Mouse (Mus musculus): ENCODE data around the gene Hdgfl3. TPM values are rescaled to one million over a fixed set of nuclear protein-coding genes. Genes with fewer than 3 reads are reported as not detected.

The Hdgfl3 gene
- total and polyA plus RNA-seq, 3 experiments = 0.04 TPM; not detected in 2

DNA sequence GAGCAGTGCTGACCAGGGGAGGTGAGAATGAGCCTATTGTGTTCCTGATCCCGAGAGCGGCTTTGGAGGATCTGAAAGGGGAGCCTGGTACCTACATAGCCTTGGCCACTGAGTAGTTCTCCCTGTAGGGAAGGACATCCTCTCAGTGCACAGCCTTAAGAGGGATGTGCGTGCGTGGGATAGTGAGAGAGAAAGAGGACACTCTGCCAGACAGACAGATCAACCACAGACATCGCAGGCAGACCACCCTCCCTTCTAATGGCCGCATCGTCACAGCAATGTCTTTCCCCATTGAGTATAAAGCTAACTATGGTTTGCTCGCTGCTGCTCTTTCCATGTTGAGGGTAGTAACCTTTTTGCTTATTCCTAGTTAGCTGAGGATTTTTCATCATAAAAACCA is 90.4 kb downstream of the Hdgfl3 start:
- in situ Hi-C loops (cut with MboI; ENCODE audit: low pct_ligation_motif_present, low pct_unique_long_range_greater_than_20kb, low sequenced_read_pairs) (no loop called here), dilution Hi-C loops (cut with MboI; ENCODE audit: extremely low pct_ligation_motif_present, extremely low pct_unique_long_range_greater_than_20kb, low sequenced_read_pairs) (no loop called here)
- Histone ChIP-seq H3K4me2 (ENCODE audit: insufficient read depth, low read depth, poor library complexity, severe bottlenecking) (no peak overlapping the region), H3K27ac (ENCODE audit: insufficient read depth, low read depth) (no peak overlapping the region), H3K36me3 (replicated peaks in 1 of 2; ENCODE audit: control insufficient read depth in 1 of 2, insufficient read depth in 1 of 2, low read length in 1 of 2) (no peaks in the 10 kb centered on the region), H3K79me2 (replicated peaks; ENCODE audit: control insufficient read depth, extremely low read depth, insufficient read depth, poor library complexity, severe bottlenecking) (no peaks in the 10 kb centered on the region), H3K9me3 (replicated peaks; ENCODE audit: low read length) (no peaks in the 10 kb centered on the region), H3K9ac (ENCODE audit: insufficient read depth, low read depth) (no peak overlapping the region), H3K4me3 (replicated peaks in 1 of 3; ENCODE audit: low read depth in 2 of 3, low read length in 2 of 3, poor library complexity in 1 of 3) (no peak overlapping the region), H3K4me1 (ENCODE audit: control insufficient read depth in 1 of 2, insufficient read depth in 2 of 2) (peaks cover 4 to 10% of the 10 kb centered on the region in 2 experiments), H3K27me3 (replicated peaks) (no peaks in the 10 kb centered on the region)
- no peak for DNase-seq (ENCODE audit: extremely low read depth)
- no peak for TF ChIP-seq ZKSCAN1 (IDR thresholded peaks at IDR 0.05; ENCODE audit: borderline replicate concordance, low read depth, low read length)
- TF ChIP-seq MEF2A (IDR thresholded peaks at IDR 0.05; ENCODE audit: borderline replicate concordance, low read depth, low read length) = no peak
- no peak for TF ChIP-seq CTCF (conservative IDR thresholded peaks at IDR 0.05 in 1 of 2, IDR thresholded peaks at IDR 0.05 in 1 of 2; ENCODE audit: low read depth in 2 of 2, low read length in 2 of 2)
- no peak for TF ChIP-seq KAT2A (IDR thresholded peaks at IDR 0.05; ENCODE audit: insufficient replicate concordance, low read length)
- TF ChIP-seq SIN3A (IDR thresholded peaks at IDR 0.05; ENCODE audit: low read length) = no peak
- no peak for TF ChIP-seq MAFK (IDR thresholded peaks at IDR 0.05; ENCODE audit: insufficient replicate concordance, low read length)
- TF ChIP-seq HCFC1 (IDR thresholded peaks at IDR 0.05; ENCODE audit: low read depth, low read length) = no peak
- TF ChIP-seq POLR2AphosphoS2 (IDR thresholded peaks at IDR 0.05; ENCODE audit: low read depth, low read length) = no peak
- TF ChIP-seq CHD1 (IDR thresholded peaks at IDR 0.05; ENCODE audit: low read depth, low read length) = no peak
- no peak for TF ChIP-seq TCF12 (IDR thresholded peaks at IDR 0.05; ENCODE audit: low read depth, low read length)
- no peak for TF ChIP-seq JUND (conservative IDR thresholded peaks at IDR 0.05; ENCODE audit: low read depth, low read length)
- TF ChIP-seq MYC (IDR thresholded peaks at IDR 0.05; ENCODE audit: low read depth, low read length) = no peak

GRCm38 (mm10) chr7:81842998-81843397 is 91.3 kb downstream of the Hdgfl3 start:
- Histone ChIP-seq H3K27ac (ENCODE audit: insufficient read depth, low read depth) (no peak overlapping the region), H3K79me2 (replicated peaks; ENCODE audit: control insufficient read depth, extremely low read depth, insufficient read depth, poor library complexity, severe bottlenecking) (no peaks in the 10 kb centered on the region), H3K9ac (ENCODE audit: insufficient read depth, low read depth) (no peak overlapping the region), H3K4me1 (ENCODE audit: control insufficient read depth in 1 of 2, insufficient read depth in 2 of 2) (peaks cover 0 to 3% of the 10 kb centered on the region in 2 experiments; a peak in 1 of 4 replicates), H3K36me3 (replicated peaks in 1 of 2; ENCODE audit: control insufficient read depth in 1 of 2, insufficient read depth in 1 of 2, low read length in 1 of 2) (no peaks in the 10 kb centered on the region), H3K27me3 (replicated peaks) (no peaks in the 10 kb centered on the region), H3K9me3 (replicated peaks; ENCODE audit: low read length) (no peaks in the 10 kb centered on the region), H3K4me2 (ENCODE audit: insufficient read depth, low read depth, poor library complexity, severe bottlenecking) (no peak overlapping the region), H3K4me3 (replicated peaks in 1 of 3; ENCODE audit: low read depth in 2 of 3, low read length in 2 of 3, poor library complexity in 1 of 3) (no peak overlapping the region)
- dilution Hi-C loops (cut with MboI; ENCODE audit: extremely low pct_ligation_motif_present, extremely low pct_unique_long_range_greater_than_20kb, low sequenced_read_pairs) (no loop called here), in situ Hi-C loops (cut with MboI; ENCODE audit: low pct_ligation_motif_present, low pct_unique_long_range_greater_than_20kb, low sequenced_read_pairs) (no loop called here)
- TF ChIP-seq GABPA (IDR thresholded peaks at IDR 0.05; ENCODE audit: insufficient replicate concordance, low read depth, low read length) (no peak), RCOR1 (conservative IDR thresholded peaks at IDR 0.05; ENCODE audit: low read depth, low read length) (no peak), E2F4 (IDR thresholded peaks at IDR 0.05; ENCODE audit: insufficient replicate concordance, low read depth, low read length) (no peak), NELFE (IDR thresholded peaks at IDR 0.05; ENCODE audit: low read depth, low read length) (no peak), HCFC1 (IDR thresholded peaks at IDR 0.05; ENCODE audit: low read depth, low read length) (no peak), SIN3A (IDR thresholded peaks at IDR 0.05; ENCODE audit: low read length) (no peak), ZNF384 (IDR thresholded peaks at IDR 0.05; ENCODE audit: low read depth, low read length) (no peak), SMC3 (IDR thresholded peaks at IDR 0.05; ENCODE audit: low read depth, low read length) (no peak), MEF2A (IDR thresholded peaks at IDR 0.05; ENCODE audit: borderline replicate concordance, low read depth, low read length) (no peak), CHD2 (IDR thresholded peaks at IDR 0.05; ENCODE audit: low read length) (no peak), TCF12 (IDR thresholded peaks at IDR 0.05; ENCODE audit: low read depth, low read length) (no peak), UBTF (IDR thresholded peaks at IDR 0.05; ENCODE audit: low read depth, low read length) (no peak), ETS1 (conservative IDR thresholded peaks at IDR 0.05; ENCODE audit: low read depth, low read length) (no peak)
- no peak for DNase-seq (ENCODE audit: extremely low read depth)
